Mouse (Mus musculus) stomach, postnatal 0 days (tissue): ENCODE results near the gene Rad51b. TPM values are rescaled to one million over a fixed set of nuclear protein-coding genes. Genes with fewer than 3 reads are reported as not detected.

Experiments used
- ATAC-seq: fragments of 200-750 bp; cut with Nextera tagmentation; 2 replicates; pipeline ENCODE4 v1.8.0; 2017; ENCODE audit not compliant: low FRiP score, low TSS enrichment
- DNase-seq: peaks from one replicate; pipeline ENCODE4 v3.0.0-alpha.2; 2016; ENCODE audit warnings: low spot score
- H3K27ac ChIP-seq: fragments of 300-500 bp; sonication (generic); replicated peaks from 2 replicates; pipeline ENCODE4 v1.5.1; 2014; ENCODE audit warnings: mild to moderate bottlenecking, control low read depth
- H3K27me3 ChIP-seq: fragments of 300-500 bp; sonication (generic); 2 replicates; pipeline ENCODE4 v1.6.1; 2014; ENCODE audit warnings: low read length; ENCODE audit not compliant: control insufficient read depth, insufficient read depth
- H3K36me3 ChIP-seq: fragments of 300-500 bp; sonication (generic); 2 replicates; pipeline ENCODE4 v1.6.1; 2014; ENCODE audit warnings: low read length, mixed read lengths; ENCODE audit not compliant: control insufficient read depth, insufficient read depth
- H3K4me1 ChIP-seq: fragments of 300-500 bp; sonication (generic); replicated peaks from 2 replicates; pipeline ENCODE4 v1.6.1; 2014; ENCODE audit warnings: antibody characterized with exemption; ENCODE audit not compliant: control insufficient read depth, insufficient read depth
- H3K4me2 ChIP-seq: fragments of 300-500 bp; sonication (generic); replicated peaks from 2 replicates; pipeline ENCODE4 v1.6.1; 2014; ENCODE audit warnings: low read depth, mild to moderate bottlenecking, control low read depth, moderate library complexity
- H3K4me3 ChIP-seq: fragments of 300-500 bp; sonication (generic); 2 replicates; pipeline ENCODE4 v1.5.1; 2014; ENCODE audit warnings: low read depth, low read length, control low read depth
- H3K9ac ChIP-seq: fragments of 300-500 bp; sonication (generic); 2 replicates; pipeline ENCODE4 v1.6.1; 2014; ENCODE audit warnings: mild to moderate bottlenecking, low read length, control low read depth, mixed read lengths
- H3K9me3 ChIP-seq: fragments of 300-500 bp; sonication (generic); 2 replicates; pipeline ENCODE4 v1.6.1; 2016; ENCODE audit warnings: low read length; ENCODE audit not compliant: control insufficient read depth
- CTCF ChIP-seq: IDR thresholded peaks from 2 replicates; pipeline ENCODE4 v1.5.1; 2016; ENCODE audit warnings: antibody characterized with exemption, low read depth, mild to moderate bottlenecking, moderate library complexity
- EP300 ChIP-seq: optimal IDR thresholded peaks from 2 replicates; pipeline ENCODE3; 2016; ENCODE audit warnings: antibody characterized with exemption
- WGBS: fragments of 180-500 bp; shearing (Covaris S2); extraction: QIAGEN DNeasy Blood & Tissue Kit; methylation state at CpG from one replicate; pipeline ENCODE4 v1.1.7; 2014; 5-methylcytosine and 5-hydroxymethylcytosine counted together
- polyA plus RNA-seq: library from polyadenylated mRNA; unstranded; fragments of >200 nt; fragmentation: Nextera tagmentation; extraction: Ambion mirVana; gene quantifications from 2 replicates; pipeline ENCODE4 v1.2.1, GENCODE M21; 2015

Gene Rad51b
- polyA plus RNA-seq, 1 experiment from 2014 or later = 2.0 TPM

GRCm38 (mm10) chr12:79417360-79417759 lies 120.3 kb downstream of the Rad51b start:
- Histone ChIP-seq H3K27me3 (no peaks in the 10 kb centered on the region), H3K4me2 (no peak overlapping the region), H3K4me1 (no peaks in the 10 kb centered on the region), H3K36me3 (no peaks in the 10 kb centered on the region), H3K4me3 (no peak overlapping the region), H3K27ac (no peak overlapping the region), H3K9me3 (no peaks in the 10 kb centered on the region), H3K9ac (no peak overlapping the region)
- no peak for DNase-seq
- 46% methylated on average over 6 of the region's 6 CpGs for WGBS
- no peak for ATAC-seq
- no peak for TF ChIP-seq CTCF

GRCm38 (mm10) chr12:79420605-79421004 lies 123.5 kb downstream of the Rad51b start:
- no peaks in the 10 kb centered on the region for H3K27me3 ChIP-seq
- H3K9ac ChIP-seq = no peak overlapping the region
- no peaks in the 10 kb centered on the region for H3K36me3 ChIP-seq
- no peak for DNase-seq
- H3K27ac ChIP-seq = no peak overlapping the region
- H3K4me2 ChIP-seq = no peak overlapping the region
- H3K4me3 ChIP-seq = no peak overlapping the region
- TF ChIP-seq EP300 (no peak), CTCF (no peak)
- ATAC-seq = no peak
- no peaks in the 10 kb centered on the region for H3K9me3 ChIP-seq
- no peaks in the 10 kb centered on the region for H3K4me1 ChIP-seq
- 15% methylated on average over 6 of the region's 6 CpGs for WGBS

- ATAC-seq = no peak
- no peak for DNase-seq
- no peaks in the 10 kb centered on the region for H3K27me3 ChIP-seq
- H3K4me2 ChIP-seq = no peak overlapping the region
- no peaks in the 10 kb centered on the region for H3K36me3 ChIP-seq
- H3K9ac ChIP-seq = no peak overlapping the region
- H3K9me3 ChIP-seq = no peaks in the 10 kb centered on the region
- WGBS = 38% methylated on average over 7 of the region's 7 CpGs
- H3K4me3 ChIP-seq = no peak overlapping the region
- TF ChIP-seq EP300 = no peak
- TF ChIP-seq CTCF = no peak
- H3K27ac ChIP-seq = peak overlapping the region; percentile 82
- peaks cover 3% of the 10 kb centered on the region; the same call in 1 of the 2 replicates for H3K4me1 ChIP-seq
These were observed 132.6 kb downstream of the Rad51b start for GRCm38 (mm10) chr12:79429507-79430291.

- Histone ChIP-seq H3K4me3 (no peak overlapping the region), H3K9me3 (no peaks in the 10 kb centered on the region), H3K4me1 (peaks cover 3% of the 10 kb centered on the region; the same call in 1 of the 2 replicates), H3K4me2 (no peak overlapping the region), H3K27ac (0 out of 2 replicates have a peak overlapping the region, but pooled peaks have one; percentile 30), H3K27me3 (no peaks in the 10 kb centered on the region), H3K9ac (no peak overlapping the region), H3K36me3 (no peaks in the 10 kb centered on the region)
- WGBS = 60% methylated on average over 4 of the region's 4 CpGs
- no peak for DNase-seq
- TF ChIP-seq EP300 (no peak), CTCF (no peak)
- no peak for ATAC-seq
These were observed 134.1 kb downstream of the Rad51b start for GRCm38 (mm10) chr12:79431138-79431537.

- Histone ChIP-seq H3K27me3 (no peaks in the 10 kb centered on the region), H3K4me1 (peaks cover 3% of the 10 kb centered on the region; the same call in 1 of the 2 replicates), H3K4me3 (no peak overlapping the region), H3K9me3 (no peaks in the 10 kb centered on the region), H3K36me3 (no peaks in the 10 kb centered on the region), H3K27ac (peak overlapping the region; percentile 85), H3K4me2 (no peak overlapping the region), H3K9ac (no peak overlapping the region)
- WGBS = 22% methylated on average over 7 of the region's 7 CpGs
- DNase-seq (no peak), ATAC-seq (peak; percentile 61; the same call in 1 of the 2 replicates)
- peak; percentile 80 for TF ChIP-seq EP300
- 0 out of 2 replicates have a peak, but pooled peaks have one; percentile 12 for TF ChIP-seq CTCF
These were observed 136.8 kb downstream of the Rad51b start for GRCm38 (mm10) chr12:79433724-79434442.

GRCm38 (mm10) chr12:79435474-79435873 lies 138.4 kb downstream of the Rad51b start:
- Histone ChIP-seq H3K27me3 (no peaks in the 10 kb centered on the region), H3K27ac (peak overlapping the region; percentile 85), H3K4me3 (no peak overlapping the region), H3K9me3 (no peaks in the 10 kb centered on the region), H3K4me1 (no peaks in the 10 kb centered on the region; the same call in none of the 2 replicates), H3K4me2 (no peak overlapping the region), H3K36me3 (no peaks in the 10 kb centered on the region), H3K9ac (no peak overlapping the region)
- TF ChIP-seq EP300 (no peak), CTCF (no peak)
- 54% methylated on average over 3 of the region's 3 CpGs for WGBS
- DNase-seq = no peak
- ATAC-seq = no peak
